Mouse (Mus musculus): ENCODE results near the gene Cmtm5. TPM values are rescaled to one million over a fixed set of nuclear protein-coding genes. Genes with fewer than 3 reads are reported as not detected.

The Cmtm5 gene
- 3.8 and 5.5 TPM in 2 replicates for polyA plus RNA-seq (2015; fragmentation: Nextera tagmentation; extraction: Ambion mirVana)

DNA sequence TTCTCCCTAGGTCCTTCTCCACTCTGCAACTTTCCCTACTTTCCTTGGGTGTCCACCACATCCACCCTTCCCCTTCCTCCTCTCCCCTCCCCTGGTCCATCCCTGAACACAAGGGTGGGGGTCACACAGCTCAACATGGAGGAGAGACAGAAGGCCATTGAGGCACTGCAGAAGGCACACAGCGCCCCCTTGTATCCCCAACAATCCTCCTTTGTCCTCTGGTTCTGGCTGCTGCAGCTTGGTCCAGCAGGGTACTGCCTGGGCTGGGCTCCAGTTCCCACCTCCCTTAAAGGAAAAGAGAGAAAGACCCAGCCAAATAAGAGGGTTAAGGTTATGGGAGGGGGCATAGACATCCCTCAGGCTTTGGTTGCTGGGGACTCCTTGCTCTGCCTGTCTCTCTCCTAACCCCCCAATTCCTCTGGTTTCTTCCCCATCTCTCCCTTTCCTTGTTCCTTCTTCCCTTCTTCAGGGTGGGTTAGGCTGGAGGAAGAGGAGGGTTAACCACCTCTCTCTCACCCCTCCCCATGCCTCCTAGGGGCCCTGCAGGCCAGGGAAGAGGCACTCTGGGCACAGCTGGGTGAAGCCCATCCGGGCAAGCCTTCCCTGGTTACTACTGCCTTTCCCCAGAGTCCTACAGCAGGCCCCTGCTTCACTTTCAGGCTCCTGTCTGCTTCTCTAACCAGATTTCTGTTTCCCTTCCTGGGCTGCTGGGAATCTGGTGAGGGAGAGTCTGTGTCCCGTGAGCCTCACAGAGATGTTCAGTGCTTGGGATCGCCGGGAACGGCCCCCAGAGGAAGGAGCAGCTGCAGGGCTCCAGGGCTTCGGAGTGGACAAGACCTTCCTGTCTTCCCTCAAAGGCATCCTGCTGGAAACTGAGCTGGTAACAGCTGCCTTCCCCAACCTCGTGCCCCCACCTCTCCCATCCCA is at the start of gene Cmtm5:
Gene Cmtm5 (plus strand): TSS at position 358 of the 927 bp plus-strand sequence.
- 42% methylated on average over 8 of the region's 8 CpGs for WGBS
- H3K9ac ChIP-seq (replicated peaks), result no peak within 1 kb of the TSS
- H3K36me3 ChIP-seq, result no peaks in the 10 kb centered on the region
- no peaks in the 10 kb centered on the region for H3K9me3 ChIP-seq
- H3K4me3 ChIP-seq, result no peak within 1 kb of the TSS
- ATAC-seq (replicated peaks), result peak; percentile 36; the same call in 1 of the 2 replicates
- H3K4me1 ChIP-seq, result peaks cover 15% of the 10 kb centered on the region
- H3K27ac ChIP-seq (replicated peaks), result peak within 1 kb of the TSS; percentile 34
- no peaks in the 10 kb centered on the region for H3K27me3 ChIP-seq
- no peak within 1 kb of the TSS for H3K4me2 ChIP-seq (replicated peaks)

- H3K4me2 ChIP-seq (replicated peaks), result peak within 1 kb of the TSS; percentile 51
- peak within 1 kb of the TSS; percentile 53 for H3K9ac ChIP-seq (replicated peaks)
- 93% methylated on average over 3 of the region's 3 CpGs for WGBS
These were observed 43.9 kb upstream of the Cmtm5 start, which contains the start of gene Pabpn1 for GRCm38 (mm10) chr14:54892200-54892599. Gene Pabpn1 (plus strand): TSS chr14:54892500.

DNA sequence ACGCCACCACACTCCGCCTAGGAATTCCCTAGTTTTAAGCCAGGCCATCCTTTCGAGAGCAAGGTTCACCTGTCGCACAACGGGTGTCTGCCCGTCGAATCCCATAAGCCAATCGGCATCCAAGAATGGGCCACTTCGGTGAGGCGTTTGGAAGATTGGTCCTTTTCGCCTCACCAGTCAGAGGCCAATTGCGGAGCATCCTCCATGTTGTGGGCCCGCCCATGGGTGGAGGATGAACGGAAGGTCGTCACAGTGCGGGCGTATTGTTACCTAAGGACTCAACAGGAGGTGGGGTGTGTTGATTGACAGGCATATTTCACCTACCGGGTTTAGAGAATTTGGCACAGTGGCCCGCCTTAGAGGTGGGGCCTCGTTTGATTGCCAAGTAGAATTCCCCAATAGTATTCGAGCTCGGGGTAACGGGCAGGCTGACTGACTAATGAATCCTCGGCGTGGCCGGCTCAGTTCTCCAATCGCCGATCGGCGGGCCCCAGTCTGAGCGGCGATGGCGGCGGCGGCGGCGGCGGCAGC is 42.3 kb upstream of the Cmtm5 start:
- peaks cover 24% of the 10 kb centered on the region for H3K4me1 ChIP-seq
- peak overlapping the region; percentile 90 for H3K4me3 ChIP-seq
- peak overlapping the region; percentile 94 for H3K27ac ChIP-seq (replicated peaks)
- H3K9me3 ChIP-seq, result no peaks in the 10 kb centered on the region
- peaks cover 30% of the 10 kb centered on the region for H3K36me3 ChIP-seq
- ATAC-seq (replicated peaks), result peak; percentile 99
- under 1% methylated on average over 38 of the region's 38 CpGs for WGBS
- peak overlapping the region; percentile 98 for H3K9ac ChIP-seq (replicated peaks)
- peak overlapping the region; percentile 64 for H3K4me2 ChIP-seq (replicated peaks)
- no peaks in the 10 kb centered on the region for H3K27me3 ChIP-seq

More at GRCm38 (mm10) chr14:54892200-54892599, 43.9 kb upstream of the Cmtm5 start, which contains the start of gene Pabpn1:
- ATAC-seq (replicated peaks), result no peak
- Histone ChIP-seq H3K4me3 (peak within 1 kb of the TSS; percentile 90), H3K27ac (replicated peaks) (peak within 1 kb of the TSS; percentile 92), H3K9me3 (no peaks in the 10 kb centered on the region), H3K36me3 (peaks cover 18% of the 10 kb centered on the region), H3K4me1 (peaks cover 23% of the 10 kb centered on the region), H3K27me3 (no peaks in the 10 kb centered on the region)

DNA sequence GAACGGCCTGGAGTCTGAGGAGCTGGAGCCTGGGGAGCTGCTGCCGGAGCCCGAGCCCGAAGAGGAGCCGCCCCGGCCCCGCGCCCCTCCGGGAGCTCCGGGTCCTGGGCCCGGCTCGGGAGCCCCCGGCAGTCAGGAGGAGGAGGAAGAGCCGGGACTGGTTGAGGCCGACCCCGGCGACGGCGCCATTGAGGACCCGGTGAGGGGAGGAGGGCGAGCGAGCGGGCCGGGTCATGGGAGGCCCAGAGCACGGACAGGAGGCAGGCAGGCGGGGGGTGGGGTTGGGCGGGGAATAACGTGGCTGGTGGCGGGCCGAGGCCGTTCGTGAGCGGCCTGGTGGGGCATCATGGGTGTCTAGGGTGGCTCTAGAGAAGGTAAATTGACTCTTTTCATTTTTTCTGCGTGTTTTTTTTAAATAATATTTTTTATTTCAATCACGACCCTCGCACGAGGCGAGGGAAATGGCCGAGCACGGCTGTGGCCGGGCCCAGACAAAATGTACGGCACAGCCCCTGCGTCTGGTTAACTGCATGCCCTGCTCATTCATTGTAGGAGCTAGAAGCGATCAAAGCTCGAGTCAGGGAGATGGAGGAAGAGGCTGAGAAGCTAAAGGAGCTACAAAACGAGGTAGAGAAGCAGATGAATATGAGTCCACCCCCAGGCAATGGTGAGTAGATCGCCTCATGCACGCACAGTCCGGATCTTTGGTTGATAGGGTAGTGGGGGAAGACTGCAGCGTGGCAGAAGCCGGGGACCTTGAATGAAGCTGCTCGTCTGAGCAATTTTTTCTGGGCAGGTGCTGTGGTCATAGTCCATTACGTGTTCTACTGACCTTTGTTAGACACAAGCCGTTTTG is 41.5 kb upstream of the Cmtm5 start:
- H3K9me3 ChIP-seq, result no peaks in the 10 kb centered on the region
- WGBS, result under 1% methylated on average over 52 of the region's 54 CpGs
- peaks cover 36% of the 10 kb centered on the region for H3K36me3 ChIP-seq
- H3K4me3 ChIP-seq, result peak overlapping the region; percentile 90
- peak overlapping the region; percentile 64 for H3K4me2 ChIP-seq (replicated peaks)
- H3K27me3 ChIP-seq, result no peaks in the 10 kb centered on the region
- peak overlapping the region; percentile 94 for H3K27ac ChIP-seq (replicated peaks)
- ATAC-seq (replicated peaks), result peak; percentile 55
- peak overlapping the region; percentile 98 for H3K9ac ChIP-seq (replicated peaks)
- H3K4me1 ChIP-seq, result peaks cover 24% of the 10 kb centered on the region

- 75% methylated on average over 2 of the region's 2 CpGs for WGBS
- Histone ChIP-seq H3K36me3 (peaks cover 36% of the 10 kb centered on the region), H3K27ac (replicated peaks) (peak overlapping the region; percentile 31; the same call in 1 of the 2 replicates), H3K4me1 (peaks cover 24% of the 10 kb centered on the region), H3K9me3 (no peaks in the 10 kb centered on the region), H3K4me2 (replicated peaks) (no peak overlapping the region), H3K9ac (replicated peaks) (no peak overlapping the region), H3K4me3 (no peak overlapping the region), H3K27me3 (no peaks in the 10 kb centered on the region)
- ATAC-seq (replicated peaks), result no peak
These were observed 38.6 kb upstream of the Cmtm5 start for GRCm38 (mm10) chr14:54897445-54897844.

GRCm38 (mm10) chr14:54900383-54900782 is 35.7 kb upstream of the Cmtm5 start:
- Histone ChIP-seq H3K9ac (replicated peaks) (no peak overlapping the region), H3K4me1 (peaks cover 18% of the 10 kb centered on the region), H3K27ac (replicated peaks) (peak overlapping the region; percentile 6; the same call in 1 of the 2 replicates), H3K4me2 (replicated peaks) (no peak overlapping the region), H3K27me3 (no peaks in the 10 kb centered on the region), H3K4me3 (no peak overlapping the region), H3K36me3 (peaks cover 44% of the 10 kb centered on the region), H3K9me3 (no peaks in the 10 kb centered on the region)
- ATAC-seq (replicated peaks), result peak; percentile 59
- WGBS, result under 1% methylated on average over 3 of the region's 3 CpGs

GRCm38 (mm10) chr14:54903641-54904040 is 32.4 kb upstream of the Cmtm5 start:
- no peak overlapping the region for H3K27ac ChIP-seq (replicated peaks)
- WGBS, result 90% methylated on average over 4 of the region's 4 CpGs
- H3K27me3 ChIP-seq, result no peaks in the 10 kb centered on the region
- no peak overlapping the region for H3K4me2 ChIP-seq (replicated peaks)
- no peaks in the 10 kb centered on the region for H3K4me1 ChIP-seq
- no peak overlapping the region for H3K9ac ChIP-seq (replicated peaks)
- no peak overlapping the region for H3K4me3 ChIP-seq
- H3K36me3 ChIP-seq, result peaks cover 46% of the 10 kb centered on the region
- no peak for ATAC-seq (replicated peaks)
- H3K9me3 ChIP-seq, result no peaks in the 10 kb centered on the region

GRCm38 (mm10) chr14:54908682-54909081 is 27.4 kb upstream of the Cmtm5 start:
- Histone ChIP-seq H3K4me1 (peaks cover 20% of the 10 kb centered on the region), H3K9me3 (no peaks in the 10 kb centered on the region), H3K36me3 (peaks cover 48% of the 10 kb centered on the region), H3K27me3 (no peaks in the 10 kb centered on the region), H3K4me3 (no peak overlapping the region), H3K4me2 (replicated peaks) (no peak overlapping the region), H3K9ac (replicated peaks) (no peak overlapping the region), H3K27ac (replicated peaks) (no peak overlapping the region)
- ATAC-seq (replicated peaks), result no peak
- 86% methylated on average over 7 of the region's 7 CpGs for WGBS

DNA sequence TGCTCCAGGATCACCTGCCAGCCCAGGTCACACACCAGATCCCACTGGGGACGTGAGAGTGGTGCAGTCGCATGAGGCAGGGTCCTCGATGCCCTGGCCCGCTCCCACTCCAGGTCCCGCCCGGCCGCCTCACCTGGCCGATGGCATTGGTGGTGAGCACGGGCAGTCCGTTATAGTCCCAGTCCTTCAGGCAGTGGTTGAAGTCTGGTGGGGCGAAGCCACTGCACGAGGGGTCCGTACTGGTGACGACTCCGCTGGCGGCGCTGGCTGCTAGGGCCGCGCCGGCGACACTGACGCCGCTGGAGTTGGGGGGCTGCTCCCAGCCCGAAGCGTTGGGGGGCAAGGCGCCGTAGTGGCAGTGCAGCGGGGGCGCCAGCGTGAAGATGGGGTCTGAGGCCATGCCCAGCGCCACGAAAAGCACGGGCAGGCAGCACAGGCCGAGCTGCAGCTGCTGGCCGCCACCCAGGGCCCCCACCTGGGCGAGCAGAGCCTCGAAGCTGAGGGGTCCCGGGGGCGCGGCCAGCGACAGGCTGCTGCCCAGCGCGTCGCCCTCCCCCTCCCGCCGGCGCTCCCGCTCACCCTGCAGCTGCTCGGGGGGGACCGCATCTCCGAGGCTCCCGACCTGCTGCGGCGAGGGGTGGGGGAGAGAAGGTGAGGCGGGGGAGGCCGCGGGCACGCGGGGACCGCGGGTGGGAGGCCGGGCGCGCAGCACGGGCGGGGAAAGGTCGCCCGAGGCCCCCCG is 23.8 kb upstream of the Cmtm5 start:
- Histone ChIP-seq H3K9ac (replicated peaks) (peak overlapping the region; percentile 84), H3K36me3 (peaks cover 27% of the 10 kb centered on the region), H3K27ac (replicated peaks) (peak overlapping the region; percentile 87), H3K4me1 (peaks cover 21% of the 10 kb centered on the region), H3K4me3 (peak overlapping the region; percentile 74), H3K27me3 (no peaks in the 10 kb centered on the region), H3K9me3 (no peaks in the 10 kb centered on the region), H3K4me2 (replicated peaks) (peak overlapping the region; percentile 83)
- WGBS, result 2% methylated on average over 49 of the region's 69 CpGs
- ATAC-seq (replicated peaks), result peak; percentile 68

- peak; percentile 97 for ATAC-seq (replicated peaks)
- Histone ChIP-seq H3K36me3 (peaks cover 22% of the 10 kb centered on the region), H3K9ac (replicated peaks) (peak within 1 kb of the TSS; percentile 84), H3K4me1 (peaks cover 21% of the 10 kb centered on the region), H3K27me3 (no peaks in the 10 kb centered on the region), H3K4me3 (peak within 1 kb of the TSS; percentile 74), H3K9me3 (no peaks in the 10 kb centered on the region), H3K27ac (replicated peaks) (peak within 1 kb of the TSS; percentile 87), H3K4me2 (replicated peaks) (peak within 1 kb of the TSS; percentile 83)
- WGBS, result under 1% methylated on average over 26 of the region's 28 CpGs
These were observed 23.2 kb upstream of the Cmtm5 start, which contains the start of gene Slc22a17 for GRCm38 (mm10) chr14:54912886-54913285. Gene Slc22a17 (minus strand): TSS chr14:54913132.

DNA sequence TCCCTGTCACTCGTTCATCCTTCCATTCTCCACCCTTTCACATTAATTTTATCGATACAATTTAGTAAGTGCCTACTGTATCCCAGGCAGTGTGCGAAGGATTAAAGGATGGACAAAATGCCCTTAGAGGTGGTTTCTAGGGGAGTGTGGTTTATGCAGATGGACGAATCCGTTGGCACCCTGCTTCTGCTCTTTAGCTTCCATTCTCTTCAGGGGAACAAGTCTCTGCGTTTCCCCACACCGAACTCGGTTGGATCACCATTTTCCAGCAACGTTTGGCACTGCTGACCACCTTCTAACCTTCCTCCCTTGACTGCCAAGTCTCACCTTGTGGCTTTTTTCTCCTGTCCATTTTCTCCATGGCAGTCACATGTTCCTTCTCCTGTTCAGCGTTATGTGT is 22.7 kb upstream of the Cmtm5 start:
- Histone ChIP-seq H3K9ac (replicated peaks) (peak overlapping the region; percentile 84), H3K4me2 (replicated peaks) (peak overlapping the region; percentile 83), H3K36me3 (peaks cover 22% of the 10 kb centered on the region), H3K27me3 (no peaks in the 10 kb centered on the region), H3K4me3 (peak overlapping the region; percentile 74), H3K4me1 (peaks cover 21% of the 10 kb centered on the region), H3K27ac (replicated peaks) (peak overlapping the region; percentile 87), H3K9me3 (no peaks in the 10 kb centered on the region)
- 14% methylated on average over 10 of the region's 10 CpGs for whole genome bisulfite sequencing
- 0 out of 2 replicates have a peak, but pooled peaks have one; percentile 3 for ATAC-seq (replicated peaks)
